Mouse (Mus musculus): ENCODE measurements at regions not wholly inside any gene's neighbourhood (a gene's known extent, or its start where the extent isn't known, plus 50 kb on each side); places are given as distances from the start of the nearest gene placed in this dataset.

DNA sequence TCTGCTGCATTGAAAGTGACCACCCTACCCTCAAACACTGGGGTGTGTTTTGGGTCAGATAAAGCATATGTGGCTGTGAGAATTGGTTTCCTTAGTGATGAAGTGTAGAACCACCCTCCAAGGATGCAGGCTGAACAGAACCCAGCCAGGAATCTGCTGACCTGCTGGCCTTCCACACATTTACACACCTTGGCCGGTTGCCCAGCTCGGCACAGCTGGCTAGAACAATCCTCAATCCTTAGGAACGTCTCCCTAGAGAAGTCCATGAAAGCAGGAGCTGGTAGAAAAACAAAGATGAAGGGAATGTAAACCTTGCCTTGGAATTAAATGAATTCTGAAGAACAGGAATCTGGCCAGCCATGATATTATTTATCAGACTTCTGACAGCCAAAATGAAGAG is 737.3 kb downstream of the Slc4a3 start:
- no peak for DNase-seq (ENCODE audit: low read depth)

DNA sequence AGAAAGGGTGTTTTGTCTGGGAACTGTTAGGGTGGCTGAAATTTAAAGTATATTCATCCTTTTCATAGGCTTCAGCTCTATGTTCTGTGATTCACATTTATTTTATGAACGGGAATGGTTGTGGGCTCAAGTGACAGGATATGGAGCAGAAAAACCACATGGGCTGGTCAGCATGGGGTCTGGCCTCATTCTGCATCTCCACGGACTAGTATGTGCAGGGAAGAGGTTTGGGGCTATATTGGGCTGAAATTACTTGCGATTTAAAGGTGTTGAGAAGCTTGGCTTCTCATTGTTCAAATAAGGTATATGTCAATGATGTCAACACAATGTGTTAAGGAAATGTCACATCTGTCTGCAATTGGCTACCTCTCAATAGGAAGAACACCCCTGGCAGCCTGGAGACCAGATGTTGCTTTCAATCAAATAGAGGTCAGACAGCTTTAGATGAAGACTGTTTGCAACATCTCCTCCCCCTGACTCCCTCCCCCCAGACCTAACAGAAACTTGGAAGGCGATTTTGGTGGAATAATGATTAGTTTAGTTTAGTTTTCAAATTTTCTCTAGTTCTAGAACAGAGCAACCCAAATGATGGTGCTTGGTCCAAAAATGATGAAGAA is 777.0 kb downstream of the Slc4a3 start:
- DNase-seq (ENCODE audit: low read depth), result no peak

DNA sequence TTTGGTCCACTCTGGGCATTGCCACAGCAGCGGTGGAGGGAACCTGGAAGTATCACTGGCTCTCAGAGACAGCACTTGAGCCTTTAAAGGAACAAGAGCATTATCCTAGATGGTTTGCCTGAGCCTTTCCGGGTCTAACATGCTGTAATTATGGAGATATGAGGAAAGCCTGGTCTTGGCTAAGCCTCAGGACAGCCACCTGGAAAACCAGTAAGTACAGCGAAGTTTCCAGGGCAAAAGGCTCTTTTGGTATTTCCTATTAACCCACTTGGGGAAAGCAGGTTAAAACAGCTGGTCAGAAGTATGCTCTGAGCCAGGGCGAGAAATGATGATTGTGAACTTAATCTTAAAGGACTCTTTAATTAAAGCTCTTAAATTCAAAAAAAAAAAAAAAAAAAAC is 777.5 kb downstream of the Slc4a3 start:
- DNase-seq (ENCODE audit: low read depth), result no peak

DNA sequence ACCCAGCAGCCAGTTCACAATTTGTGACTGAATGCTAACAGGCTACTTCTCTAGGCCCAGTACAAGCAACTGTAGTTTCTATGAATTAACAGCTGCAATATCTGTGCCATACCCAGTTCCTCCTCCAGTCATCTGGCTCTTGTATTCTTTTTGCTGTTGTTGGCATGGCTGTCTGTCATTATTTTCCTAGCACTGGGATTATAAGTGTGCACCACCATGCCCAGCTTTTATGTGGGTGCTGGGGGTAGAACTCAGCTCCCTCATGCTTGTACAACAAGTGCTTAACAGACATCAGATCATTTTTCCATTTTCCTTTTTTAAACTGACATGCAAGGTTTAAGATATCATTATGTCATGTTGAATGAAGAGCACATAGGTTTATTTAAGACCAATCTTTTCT is 789.9 kb downstream of the Slc4a3 start:
- no peak for DNase-seq (ENCODE audit: low read depth)

DNA sequence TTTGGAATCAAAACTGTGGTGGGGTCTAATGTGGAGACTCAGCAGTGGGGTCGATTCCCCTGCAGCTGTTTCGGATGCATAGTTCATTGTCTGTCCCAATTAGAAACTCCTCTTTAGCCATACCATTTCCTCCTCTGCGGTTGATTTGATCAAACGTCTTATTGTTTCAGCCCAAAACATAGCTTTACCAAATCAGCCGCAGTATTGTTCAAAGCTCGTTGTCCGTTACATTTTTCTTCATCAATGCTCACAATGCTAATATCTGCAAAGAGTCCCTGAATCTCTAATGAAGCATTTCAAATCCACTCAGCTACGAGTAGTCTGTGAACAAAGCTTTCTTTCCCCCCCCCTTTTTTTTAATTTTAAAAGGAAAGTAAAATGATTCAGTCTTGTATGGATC is 816.0 kb downstream of the Slc4a3 start:
- DNase-seq (ENCODE audit: low read depth), result no peak

DNA sequence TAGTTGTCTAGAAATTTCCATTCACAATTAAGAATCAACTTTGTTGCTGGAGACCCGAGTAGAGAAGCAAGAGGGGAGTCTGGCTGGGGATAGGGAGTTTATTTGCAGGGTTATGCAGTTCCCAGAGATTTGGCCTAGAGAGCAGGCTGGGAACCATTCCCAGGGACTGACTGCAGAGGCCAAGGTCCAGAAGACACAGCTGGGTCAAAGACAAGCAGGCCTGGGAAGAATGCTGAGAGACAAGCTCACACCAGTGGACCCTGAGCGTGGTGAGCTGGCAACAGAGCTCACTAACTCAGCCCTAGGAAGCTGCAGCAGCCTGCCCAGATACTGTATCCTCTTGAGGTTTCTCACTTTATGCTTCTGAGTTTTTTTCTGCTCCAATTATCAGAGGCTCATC is 827.9 kb downstream of the Slc4a3 start:
- DNase-seq (ENCODE audit: low read depth), result no peak

DNA sequence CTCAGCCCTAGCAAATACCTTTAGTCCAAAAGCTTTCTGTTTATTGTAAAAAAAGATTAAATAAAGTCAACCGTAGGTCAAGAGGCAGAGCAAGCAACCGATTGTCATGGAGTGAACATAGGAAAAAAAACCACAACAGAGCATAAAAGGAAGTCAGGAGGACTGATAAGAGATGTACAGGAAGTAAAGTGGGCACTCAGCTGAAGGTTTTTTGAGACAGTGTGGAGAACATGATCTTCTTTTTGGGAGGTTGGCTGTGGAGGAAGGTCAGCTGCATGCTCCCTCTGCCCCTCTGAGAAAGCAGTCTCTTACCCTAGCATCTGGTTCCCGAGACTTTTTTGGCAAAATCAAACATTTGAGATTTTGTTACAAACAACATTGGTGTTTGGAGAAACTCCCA is 832.1 kb downstream of the Slc4a3 start:
- no peak for DNase-seq (ENCODE audit: low read depth)

DNA sequence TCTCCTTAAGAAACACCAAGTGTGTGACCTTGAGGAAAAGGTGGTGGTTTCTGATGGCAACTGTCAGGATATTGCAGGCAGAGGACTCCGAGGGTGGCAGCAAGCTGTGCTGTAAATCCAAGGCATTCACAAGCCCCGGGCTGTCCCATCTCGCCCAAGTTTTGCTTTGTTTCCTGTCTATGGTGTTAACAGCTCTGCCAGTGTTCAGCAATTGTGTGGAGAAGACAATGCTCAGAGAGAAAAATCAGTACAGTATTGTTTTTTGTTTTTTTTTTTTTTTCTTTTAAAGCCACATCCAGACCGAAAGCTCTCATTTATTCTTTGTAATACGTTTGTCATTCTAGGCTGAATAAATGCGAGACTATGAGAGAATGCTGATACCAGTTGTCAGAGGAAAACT is 846.5 kb downstream of the Slc4a3 start:
- no peak for DNase-seq (ENCODE audit: low read depth)

DNA sequence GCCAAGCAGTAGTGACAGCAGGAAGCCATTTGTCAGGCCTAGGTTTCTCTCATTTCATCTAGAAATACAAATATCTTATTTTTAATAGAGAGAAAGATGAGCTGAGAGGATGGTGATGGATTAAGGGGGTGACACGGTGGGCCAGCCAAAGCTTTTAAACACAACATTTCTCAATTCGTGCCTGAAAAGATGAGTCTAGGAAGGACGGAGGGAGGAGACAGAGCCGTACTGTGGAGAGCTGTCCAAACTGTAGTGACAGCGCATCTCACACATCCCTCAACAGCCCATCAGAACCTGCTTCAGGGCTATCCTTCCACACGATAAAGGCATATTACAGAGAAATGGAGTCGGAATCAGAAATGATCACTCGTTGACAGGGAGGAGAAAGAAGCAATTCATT is 848.0 kb downstream of the Slc4a3 start:
- no peak for DNase-seq (ENCODE audit: low read depth)

DNA sequence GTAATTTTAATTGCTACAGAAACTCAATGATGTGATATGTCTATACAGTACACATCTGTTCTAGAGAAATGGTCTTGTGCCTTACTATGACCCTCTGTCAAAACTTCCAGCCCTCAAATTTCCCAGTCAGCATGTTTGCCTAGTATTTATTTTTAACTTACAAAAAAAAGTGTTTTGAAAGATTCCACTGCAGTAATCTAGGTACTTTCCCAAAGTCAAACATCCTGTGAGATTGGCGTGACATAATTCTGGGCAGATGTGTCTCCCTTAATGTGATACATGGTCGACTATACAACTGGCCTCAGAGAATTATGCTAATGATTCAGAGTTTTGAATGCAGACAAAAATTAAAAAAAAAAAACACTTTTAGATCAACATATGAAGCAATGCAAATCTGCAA is 856.8 kb downstream of the Slc4a3 start:
- no peak for DNase-seq (ENCODE audit: low read depth)

DNA sequence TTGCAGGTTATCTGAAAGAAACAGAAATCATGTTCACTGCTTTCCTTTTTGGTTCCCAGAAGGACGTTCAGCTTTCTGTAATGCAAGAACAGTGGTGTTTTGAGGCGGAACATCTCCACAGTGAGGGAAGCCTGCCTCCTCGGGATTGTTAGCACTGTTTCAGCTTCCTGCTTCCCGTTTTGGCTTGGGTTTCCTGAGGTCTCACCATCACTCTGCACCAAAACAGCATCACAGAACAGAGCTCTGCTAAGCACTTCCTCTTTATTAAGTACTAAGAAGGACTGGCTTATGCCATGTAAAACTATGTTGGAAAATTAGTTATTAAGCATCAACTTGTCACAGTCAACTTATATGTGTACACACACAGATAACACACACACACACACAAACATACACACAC is 857.9 kb downstream of the Slc4a3 start:
- no peak for DNase-seq (ENCODE audit: low read depth)

DNA sequence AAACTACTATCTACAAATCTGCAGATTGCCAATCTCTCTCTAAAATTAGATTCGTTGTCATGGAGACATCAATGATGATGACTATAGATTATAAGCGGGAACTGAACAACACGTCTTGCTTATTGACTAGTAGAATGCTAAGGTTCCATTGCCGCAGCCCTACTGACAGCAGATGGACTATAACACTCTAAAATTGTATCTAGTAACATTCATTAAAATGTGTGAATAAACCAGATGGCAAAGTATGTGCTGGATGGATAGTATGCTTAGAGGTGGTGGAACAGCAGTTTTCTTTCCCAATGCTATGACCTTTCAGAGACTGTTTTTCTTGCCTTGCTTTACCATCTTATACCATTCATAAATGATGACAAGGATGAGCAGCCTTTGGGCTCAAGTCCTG is 864.7 kb downstream of the Slc4a3 start:
- no peak for DNase-seq (ENCODE audit: low read depth)

DNA sequence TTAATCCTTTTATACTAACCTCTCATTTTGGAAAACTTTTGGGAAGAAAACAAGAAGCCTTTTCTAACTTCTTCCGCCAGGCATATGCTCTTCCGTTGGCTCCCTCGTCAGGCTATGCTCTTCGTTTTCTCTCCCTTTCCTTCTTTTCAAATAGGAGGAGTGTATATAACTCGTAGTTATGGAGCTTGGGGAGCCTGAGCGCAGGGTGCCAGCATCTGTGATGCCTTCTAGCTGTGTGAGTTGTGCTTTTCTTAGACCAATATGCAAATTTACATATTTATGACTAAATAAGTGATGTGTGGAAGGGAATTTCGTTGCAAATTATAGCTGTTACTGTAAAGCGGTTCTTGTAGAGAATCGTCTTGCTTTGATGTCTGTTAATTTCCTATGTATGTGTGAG is 874.5 kb downstream of the Slc4a3 start:
- DNase-seq (ENCODE audit: low read depth), result no peak

DNA sequence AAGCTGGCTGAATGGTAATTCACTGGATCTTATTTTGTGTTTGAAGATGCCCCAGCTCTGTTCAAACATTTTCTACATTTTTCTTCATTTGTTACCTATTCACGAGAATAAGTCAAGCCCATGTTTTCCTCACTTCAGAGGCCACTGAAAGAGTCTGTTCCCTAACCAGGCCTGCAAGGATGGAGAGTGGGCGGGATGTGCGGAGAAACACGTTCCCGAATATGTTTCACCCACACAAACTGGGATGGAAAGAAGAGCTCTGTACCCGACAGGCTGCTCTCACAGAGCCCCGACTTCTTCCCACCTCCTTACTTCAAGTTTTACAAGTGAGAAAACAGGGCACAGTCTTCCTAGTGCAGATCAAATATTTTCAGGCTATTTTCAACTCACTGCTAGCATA is 881.4 kb downstream of the Slc4a3 start:
- no peak for DNase-seq (ENCODE audit: low read depth)

DNA sequence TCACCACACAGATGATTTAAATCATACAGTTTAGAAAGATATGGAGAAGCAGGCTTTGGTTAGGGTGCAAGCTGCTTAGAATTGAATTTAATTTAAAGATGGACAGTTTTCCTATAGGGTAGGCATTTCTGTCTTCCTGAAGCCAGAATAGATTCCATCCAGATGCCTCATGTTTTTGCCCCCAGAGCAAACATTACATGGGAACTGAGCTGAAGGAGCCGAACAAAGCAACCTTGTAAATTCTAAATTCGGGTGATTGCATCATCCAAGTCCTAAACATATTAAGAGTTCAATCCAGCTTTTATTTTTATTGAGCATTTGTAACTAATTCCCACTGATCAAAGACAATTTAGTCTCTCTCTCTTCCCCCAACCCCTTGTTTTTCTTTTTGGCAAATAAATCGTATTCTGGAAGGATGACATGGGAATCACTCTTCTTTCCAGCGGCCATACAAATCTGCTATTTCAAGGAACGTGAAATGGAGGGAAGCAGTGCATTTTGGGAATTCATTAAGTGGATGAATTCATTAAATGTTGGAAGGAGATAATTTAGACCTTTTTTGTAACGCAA is 884.1 kb downstream of the Slc4a3 start:
- no peak for DNase-seq (ENCODE audit: low read depth)

DNA sequence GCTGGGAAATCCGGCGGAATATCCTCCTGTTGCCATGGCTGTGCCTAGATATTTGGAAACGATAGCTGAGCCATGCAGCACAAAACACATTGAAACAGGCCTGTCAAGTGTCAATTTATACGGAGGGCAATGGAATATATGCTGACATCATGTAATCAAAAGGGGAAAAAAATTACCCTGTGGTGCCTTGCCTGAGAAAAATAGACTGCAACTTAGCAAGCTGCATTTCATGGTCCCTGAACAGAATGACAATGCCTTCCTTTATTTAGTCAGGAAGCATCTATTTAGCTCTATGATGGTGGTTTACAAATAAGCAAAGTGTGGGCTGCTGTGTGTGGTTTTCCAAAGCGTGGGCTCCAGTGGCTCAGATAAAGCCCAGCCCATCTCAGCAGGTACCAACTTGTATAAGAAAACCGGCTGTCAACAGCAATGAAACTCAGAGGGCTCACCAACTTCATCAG is 887.4 kb downstream of the Slc4a3 start:
- DNase-seq (ENCODE audit: low read depth), result no peak

DNA sequence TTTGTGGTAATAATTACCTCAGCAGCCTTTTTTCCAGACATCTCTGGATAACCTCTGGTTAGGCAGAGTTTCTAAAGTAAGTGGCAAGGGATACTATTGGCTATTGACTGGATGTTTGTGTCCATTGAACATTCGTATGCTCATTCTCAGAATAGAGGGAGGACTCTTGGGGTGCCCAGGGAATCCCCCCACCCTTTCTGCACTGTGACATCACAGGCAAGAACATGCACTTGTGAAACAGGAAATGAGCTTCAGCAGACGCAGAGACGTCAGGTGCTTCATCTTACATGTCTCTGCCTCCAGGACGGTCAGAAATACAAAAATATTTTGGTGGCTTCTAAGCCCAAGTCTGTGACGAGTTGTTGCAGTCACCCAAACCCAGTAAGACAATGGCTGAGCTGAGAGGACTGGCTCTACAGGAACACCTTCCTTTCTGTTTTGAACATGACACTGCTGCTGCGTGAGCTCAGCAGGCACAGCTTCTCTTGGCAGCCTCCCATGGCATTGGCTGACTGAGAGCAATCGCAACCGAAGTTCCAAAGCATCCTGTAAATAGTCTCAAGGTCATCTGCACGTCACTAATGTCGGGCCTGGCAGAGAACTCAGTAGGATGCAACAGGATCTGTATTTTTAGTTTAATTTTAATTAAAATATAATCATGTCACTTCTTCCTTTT is 904.6 kb downstream of the Slc4a3 start:
- no peak for DNase-seq (ENCODE audit: low read depth)

DNA sequence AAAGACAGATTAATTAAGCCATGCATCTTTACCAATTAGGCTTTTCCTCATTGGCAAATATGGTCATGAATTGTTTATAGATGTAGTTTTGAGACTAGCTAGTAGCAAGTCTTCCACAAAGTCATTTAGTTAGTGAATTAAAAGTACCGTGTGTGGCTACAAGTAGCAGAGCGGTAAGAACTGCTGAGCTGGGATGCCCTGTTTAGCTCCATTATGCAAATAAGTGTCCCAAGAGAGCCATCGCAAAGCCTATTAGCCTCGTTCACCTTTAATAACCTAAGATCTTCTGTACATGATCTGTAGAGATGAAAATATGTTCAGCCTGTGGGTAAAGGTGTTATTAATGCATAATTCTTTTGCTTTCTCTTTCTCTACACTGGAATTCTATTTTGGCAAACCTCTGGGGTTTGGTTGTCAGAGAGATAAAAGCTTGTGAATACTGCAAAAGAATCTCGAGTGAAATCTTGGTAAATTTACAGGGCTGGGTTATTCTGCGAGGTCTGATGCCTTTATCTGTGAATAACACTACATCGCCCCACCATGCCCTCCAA is 907.2 kb downstream of the Slc4a3 start:
- DNase-seq (ENCODE audit: low read depth), result no peak

DNA sequence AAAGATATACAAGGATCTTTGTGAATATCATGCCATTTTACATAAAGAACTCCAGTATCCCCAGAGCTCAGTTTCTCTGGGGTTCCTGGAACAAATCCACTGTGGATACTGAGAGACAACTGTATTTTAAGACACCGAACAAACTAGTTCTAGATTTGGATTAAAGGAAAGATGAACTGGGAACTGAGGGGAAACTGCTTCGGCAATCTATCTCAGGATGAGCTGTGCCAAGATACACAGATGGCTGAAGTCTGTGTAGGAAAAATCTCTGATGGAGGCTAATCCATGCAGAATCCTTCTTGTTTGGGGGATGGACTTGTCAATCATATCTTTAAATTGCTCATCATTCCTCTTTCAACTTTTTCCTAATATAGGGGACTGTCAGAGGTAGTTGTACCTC is 920.5 kb downstream of the Slc4a3 start:
- DNase-seq (ENCODE audit: low read depth), result no peak

DNA sequence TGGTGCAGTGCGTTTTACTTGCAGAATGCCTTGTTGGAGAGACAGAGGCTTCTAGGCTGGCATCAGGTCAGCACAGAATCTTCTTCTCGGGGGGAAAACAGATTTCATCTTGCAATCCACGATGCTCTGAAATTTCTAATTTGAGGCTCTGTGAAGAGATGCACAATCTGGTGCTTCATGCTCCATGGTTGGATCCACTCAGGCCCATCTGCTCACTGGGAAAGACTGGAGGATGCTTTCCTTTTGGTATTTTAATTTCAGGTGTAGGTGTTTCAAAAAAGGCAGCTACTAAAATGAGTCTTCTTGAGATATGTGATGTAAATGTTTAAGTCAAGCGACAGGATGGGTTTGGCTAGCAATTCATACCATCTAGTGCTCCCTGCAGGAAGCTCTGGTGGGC is 938.1 kb downstream of the Slc4a3 start:
- DNase-seq (ENCODE audit: low read depth), result no peak

DNA sequence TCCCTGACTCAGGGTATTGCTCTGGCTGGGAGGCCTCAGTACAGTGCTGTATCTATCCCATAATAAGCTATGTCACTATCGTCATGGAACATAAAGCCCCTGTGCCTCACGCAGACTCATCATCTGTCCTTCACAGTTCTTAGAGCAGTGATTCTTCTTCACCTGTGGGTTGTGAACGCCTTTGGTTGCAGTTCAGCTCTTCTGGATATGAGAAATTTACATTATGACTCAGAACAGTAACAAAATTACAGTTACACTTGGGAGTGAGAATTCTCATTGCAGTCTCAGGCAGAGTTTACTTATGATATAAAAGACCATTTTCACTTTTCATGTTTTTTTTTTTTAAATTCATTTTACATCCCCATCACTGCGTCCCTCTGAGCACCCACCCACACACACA is 941.4 kb downstream of the Slc4a3 start:
- DNase-seq (ENCODE audit: low read depth), result no peak

DNA sequence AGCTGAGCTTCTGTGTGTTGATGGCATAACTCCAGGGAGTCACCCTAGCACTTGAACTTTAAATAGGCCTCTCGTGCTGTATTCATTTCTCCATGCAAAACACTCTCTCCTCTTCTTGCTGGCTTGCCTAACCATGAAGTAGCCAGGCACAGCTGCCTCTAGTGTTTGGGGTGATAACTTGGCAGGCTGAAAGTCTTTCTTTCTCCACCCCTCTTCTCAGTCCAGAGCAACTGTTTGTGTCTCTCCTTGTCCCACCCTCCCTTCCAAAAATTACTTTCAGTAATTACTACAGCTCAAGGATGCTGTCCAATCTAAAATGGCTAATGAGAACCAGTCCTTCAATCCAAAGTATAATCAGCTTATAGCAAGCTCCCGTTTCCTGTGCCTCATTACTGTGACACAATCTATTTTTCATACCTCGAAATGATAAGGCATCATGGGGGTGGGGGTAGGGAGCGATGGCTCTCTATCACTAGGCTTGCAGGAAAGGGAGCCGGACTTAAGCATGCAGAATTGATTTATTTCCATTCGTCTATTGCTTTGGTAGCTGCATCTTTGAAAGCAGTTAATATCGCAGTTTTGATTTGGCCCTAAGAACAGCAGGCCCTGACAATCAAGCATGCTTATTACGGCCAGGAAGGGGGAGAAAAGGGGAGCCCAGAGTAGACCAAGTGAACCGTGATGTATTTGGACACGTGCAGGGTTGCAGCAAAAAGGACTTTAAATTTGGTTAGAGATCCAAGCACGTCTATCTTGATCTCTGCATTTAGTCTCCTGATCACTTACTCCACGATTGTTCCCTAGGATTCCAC is 943.8 kb downstream of the Slc4a3 start:
- DNase-seq (ENCODE audit: low read depth), result no peak

DNA sequence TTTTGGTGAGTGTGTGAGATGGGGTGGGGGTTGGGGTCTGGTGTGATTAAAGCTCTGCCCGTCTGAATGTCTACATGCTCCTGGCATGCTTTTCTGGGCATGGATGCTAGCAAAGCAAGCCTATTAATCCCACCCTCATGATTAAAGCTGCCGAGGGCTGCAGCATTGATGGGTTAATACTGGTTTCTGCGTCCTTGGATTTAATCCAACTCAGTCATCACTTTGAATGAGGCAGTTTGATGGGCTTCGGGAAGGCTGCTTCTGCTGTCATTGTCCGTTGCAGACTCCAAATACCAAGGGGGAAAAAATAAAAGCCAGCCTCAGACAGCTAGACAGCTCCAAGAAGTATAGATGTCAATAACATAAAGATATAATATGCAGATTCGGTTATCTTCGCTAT is 944.7 kb downstream of the Slc4a3 start:
- DNase-seq (ENCODE audit: low read depth), result no peak

Measured in gonadal fat pad, adult 2 months (tissue).